Mouse (Mus musculus) lung, postnatal 4 days (tissue): ENCODE results near the gene Tchhl1.
A peak's percentile ranks its signal among the peaks of the same experiment; 100 is the strongest.
"Not testable (repeated sequence)": the region's sequence is repeated elsewhere in the genome, so short reads cannot be mapped to it uniquely, and the experiment has no call there.

Experiments
- DNase-seq, 2 experiments: peaks; one replicate each; pipeline ENCODE4 v3.0.0; 2021

Gene Tchhl1

DNA sequence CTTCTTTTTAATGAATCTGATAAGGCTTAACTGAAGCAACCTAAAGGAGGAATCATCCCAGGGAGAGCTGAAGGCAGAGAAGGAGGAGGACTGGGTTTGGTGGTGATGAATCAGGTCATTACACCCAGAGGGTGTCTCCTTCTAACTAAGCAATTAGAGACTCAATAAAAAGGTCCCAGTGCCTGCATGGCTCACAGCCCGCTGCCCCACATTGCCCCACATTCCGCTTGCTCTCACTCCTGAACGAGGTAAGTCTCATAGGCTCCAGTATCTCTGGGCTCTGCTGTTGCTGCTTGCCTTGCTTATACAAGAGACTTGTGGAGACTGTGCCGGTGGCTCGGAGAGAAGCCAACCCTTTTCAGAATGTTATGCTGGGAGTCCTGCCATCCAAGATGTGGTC lies at the start of gene Tchhl1:
Gene Tchhl1, plus strand, starts transcription at position 194 of the 400 bp plus-strand sequence.
- DNase-seq = no peak

DNA sequence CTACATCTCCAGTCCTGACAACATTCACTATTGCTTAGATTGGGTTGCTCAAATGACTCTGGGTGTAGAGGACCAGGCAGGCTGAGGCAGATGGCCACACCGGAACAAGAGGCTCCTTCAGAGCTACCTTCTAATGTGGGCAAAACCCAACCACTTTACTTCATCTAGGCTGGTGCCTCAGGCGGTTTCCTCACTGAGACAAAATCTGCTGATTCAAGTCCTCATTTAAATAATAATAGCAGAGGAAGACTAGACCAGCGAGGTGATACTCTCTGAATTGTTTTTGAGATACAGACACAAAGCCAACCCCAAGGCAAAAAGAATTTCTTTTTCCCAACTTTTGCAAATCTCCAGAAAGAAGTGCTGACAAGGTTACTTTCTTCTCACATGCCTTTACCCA lies 36.9 kb upstream of the Tchhl1 start:
- no peak for DNase-seq

- DNase-seq = no peak
These were observed 26.5 kb upstream of the Tchhl1 start, which contains the start of gene Tchh for GRCm38 (mm10) chr3:93442030-93442429. Tchh (plus strand) TSS chr3:93442330.

GRCm38 (mm10) chr3:93443501-93444101 lies 25.0 kb upstream of the Tchhl1 start:
- DNase-seq = peak; percentile 37 to 45

GRCm38 (mm10) chr3:93444343-93445164 lies 24.0 kb upstream of the Tchhl1 start:
- DNase-seq = peak; percentile 76 to 86

GRCm38 (mm10) chr3:93445165-93445705 lies 23.3 kb upstream of the Tchhl1 start:
- DNase-seq = peak; percentile 27 to 42

- DNase-seq = peak; percentile 21 to 39
These were observed 22.3 kb upstream of the Tchhl1 start for GRCm38 (mm10) chr3:93446128-93446755.

- not testable (repeated sequence) for DNase-seq
These were observed 21.8 kb upstream of the Tchhl1 start for GRCm38 (mm10) chr3:93446756-93447137.

DNA sequence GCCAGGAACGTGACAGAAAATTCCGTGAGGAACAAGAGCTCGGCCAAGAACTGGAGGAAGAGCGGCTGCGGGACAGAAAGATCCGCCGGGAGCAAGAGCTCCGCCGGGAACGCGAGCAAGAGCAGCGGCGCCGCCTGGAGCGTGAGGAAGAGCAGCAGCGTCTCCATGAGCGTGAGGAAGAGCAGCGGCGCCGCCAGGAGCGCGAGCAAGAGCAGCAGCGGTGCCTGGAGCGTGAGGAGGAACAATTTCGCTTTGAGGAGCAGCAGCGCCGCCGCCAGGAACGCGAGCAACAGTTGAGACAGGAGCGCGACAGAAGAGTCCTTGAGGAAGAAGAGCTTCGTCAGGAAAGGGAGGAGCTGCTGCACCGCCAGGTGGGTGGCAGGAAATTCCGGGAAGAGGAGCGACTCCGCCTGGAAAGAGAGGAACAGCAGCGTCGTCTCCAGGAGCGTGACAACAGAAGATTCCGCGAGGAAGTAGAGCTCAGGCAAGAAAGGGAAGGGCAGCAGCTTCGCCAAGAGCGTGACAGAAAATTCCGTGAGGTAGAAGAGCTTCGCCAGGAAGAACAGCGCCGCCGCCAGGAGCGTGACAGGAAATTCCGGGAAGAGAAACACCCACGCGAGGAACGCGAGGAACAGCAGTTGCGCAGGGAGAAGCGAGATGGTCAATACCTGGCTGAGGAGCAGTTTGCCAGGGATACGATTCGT lies 21.3 kb upstream of the Tchhl1 start:
- DNase-seq = peak; percentile 64 to 78

DNA sequence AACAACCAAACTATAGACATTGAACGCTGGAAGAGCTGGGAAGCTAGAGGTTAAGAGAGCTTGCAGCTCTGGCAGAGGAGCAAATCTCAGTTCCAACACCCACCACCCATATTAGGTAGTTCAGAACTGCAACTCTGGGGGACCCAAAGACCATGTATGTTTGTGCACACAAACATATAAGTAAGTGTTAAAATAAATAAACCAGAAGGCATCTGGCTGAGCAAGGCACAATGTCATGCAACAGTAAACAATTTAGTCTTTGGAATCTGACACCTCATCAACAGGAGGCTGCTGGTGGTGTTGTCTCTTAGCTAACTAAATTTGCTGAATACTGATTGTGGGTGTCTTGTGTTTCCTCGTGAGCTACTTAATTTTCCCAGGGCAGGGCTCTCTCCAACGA lies 2.0 kb upstream of the Tchhl1 start:
- DNase-seq = peak; percentile 9 to 35

GRCm38 (mm10) chr3:93467130-93467529 lies 1.4 kb upstream of the Tchhl1 start:
- DNase-seq = no peak

DNA sequence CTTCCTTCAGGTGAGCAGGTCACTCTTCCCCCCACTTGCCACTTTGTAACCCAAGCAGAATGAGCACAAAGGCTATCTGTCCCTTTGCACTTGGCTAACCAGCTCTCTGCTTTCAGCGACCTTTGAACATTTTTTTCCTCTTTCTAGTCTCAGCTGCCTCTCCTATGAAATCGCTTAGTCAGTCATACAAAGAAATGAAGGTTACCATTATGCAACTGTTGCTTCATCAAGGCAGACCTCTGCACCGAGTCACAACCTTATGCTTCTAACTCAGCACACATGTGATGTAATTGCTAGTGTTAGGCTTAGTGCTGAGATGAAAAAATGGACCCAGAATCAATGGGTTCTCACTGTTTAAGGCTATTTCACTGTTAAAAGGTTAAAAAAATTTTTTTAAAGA lies 1.1 kb downstream of the Tchhl1 start:
- DNase-seq = no peak

DNA sequence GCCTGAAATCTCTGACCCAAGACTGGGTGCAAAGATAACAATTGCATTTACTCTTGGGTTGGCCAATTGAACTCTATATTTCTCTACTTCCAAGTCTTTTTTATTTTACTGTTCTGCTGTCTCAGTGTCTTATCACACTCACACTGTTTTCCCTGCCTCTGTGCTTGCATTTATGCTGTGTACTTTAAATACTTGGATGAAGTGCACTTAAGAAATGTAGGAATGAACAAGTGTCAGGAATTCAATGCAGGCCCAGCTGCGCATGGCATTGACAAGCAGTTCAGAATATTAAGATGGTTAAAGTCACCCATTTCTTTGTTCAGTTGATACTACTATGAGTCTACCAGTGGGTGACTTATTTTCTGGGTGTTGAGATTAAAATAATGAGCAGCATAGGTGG lies 11.5 kb downstream of the Tchhl1 start:
- DNase-seq = no peak

DNA sequence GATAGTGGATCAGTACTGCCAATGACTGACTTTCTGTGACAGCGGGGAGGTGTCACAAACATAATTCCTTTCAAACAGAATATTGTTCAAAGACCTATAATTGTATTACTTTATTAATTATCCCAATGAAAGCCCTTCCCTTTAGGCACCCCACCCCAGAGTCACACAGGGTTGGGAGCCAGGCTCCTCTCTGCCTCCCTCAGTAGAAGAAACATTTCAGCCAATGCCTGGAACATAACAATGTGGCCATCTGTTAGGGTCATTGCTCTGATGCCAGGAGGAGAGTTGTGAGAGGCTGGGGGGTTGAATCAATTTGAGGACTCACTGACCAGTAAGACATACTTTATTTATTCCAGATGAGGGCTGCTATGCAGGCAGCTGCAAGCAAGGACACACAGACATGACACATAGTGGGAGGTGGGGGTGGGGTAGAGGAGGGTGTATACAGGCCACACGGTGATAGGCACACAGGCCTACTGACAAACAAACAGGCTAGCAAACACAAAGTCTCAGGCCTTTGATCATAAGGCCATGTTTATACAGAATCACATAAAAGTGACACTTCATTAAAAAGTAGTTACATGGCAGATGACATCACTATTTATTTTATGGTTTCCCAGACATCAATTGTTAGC lies 13.5 kb downstream of the Tchhl1 start:
- peak in 1 of 2 experiments; percentile 22 for DNase-seq

- no peak for DNase-seq
These were observed 17.1 kb downstream of the Tchhl1 start for GRCm38 (mm10) chr3:93485611-93486010.

DNA sequence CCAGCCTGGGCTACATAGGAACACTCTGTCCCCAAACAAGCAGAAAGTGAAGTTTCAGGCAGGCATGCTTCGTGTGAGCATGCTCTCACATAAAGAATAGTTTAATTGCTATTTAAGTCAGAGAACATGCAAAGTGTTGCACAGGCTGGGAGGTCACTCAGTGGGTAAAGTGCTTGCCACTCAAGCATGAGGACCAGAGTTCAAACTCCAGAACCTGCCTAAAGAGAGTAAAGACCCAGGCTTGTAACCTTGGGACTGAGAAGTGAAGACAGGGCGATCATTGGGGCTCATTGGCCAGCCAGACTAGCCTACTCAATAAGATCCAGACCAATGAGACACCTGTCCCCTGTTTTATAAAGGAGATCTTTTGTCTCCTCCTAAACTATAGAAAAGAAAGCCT lies 20.0 kb downstream of the Tchhl1 start:
- DNase-seq = no peak

DNA sequence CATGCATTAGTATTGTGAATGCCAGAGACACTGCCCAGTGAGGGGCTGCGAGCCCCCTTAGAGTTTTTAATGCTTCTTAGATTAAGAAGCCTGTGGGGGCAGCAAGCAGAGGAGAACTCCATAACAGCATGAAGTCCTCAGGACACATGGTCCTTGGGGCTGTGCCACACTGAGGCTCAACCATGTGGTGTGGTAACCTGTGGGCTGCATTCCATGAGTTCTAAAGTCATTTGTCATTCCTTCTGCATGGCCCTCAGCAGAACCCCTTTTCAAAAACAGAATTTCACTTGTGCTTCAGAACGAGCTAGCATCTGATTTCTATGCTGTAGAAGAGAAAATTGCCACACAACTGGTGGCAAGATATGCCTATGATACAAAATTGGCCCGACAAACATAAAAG lies 23.6 kb downstream of the Tchhl1 start:
- no peak for DNase-seq

- DNase-seq = peak in 1 of 2 experiments; percentile 70
These were observed 25.4 kb downstream of the Tchhl1 start for GRCm38 (mm10) chr3:93493992-93494391.

- not testable (repeated sequence) for DNase-seq
These were observed 26.2 kb downstream of the Tchhl1 start for GRCm38 (mm10) chr3:93494774-93495173.

DNA sequence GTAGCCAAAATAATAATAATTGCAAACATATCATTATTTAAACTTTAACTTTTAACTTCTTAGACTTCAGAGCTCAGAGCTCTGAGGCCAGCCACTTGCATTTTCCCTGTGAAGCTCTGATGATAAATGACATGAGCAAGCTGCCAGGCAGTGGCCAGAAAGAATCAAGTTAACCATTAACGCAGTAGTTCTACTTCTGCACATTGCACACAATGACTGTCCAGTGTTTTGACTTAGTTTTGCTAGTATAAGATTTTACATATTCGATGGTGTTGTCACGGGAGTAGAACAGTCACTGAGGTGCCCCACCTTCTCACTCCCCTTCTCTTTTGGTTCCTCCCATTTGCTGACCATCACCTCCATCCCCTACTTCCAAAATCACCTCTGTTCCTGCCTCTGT lies 28.6 kb downstream of the Tchhl1 start:
- DNase-seq = no peak

- DNase-seq = no peak
These were observed 30.6 kb downstream of the Tchhl1 start for GRCm38 (mm10) chr3:93499129-93499528.

- no peak for DNase-seq
These were observed 36.1 kb downstream of the Tchhl1 start for GRCm38 (mm10) chr3:93504536-93505189.
